Mouse (Mus musculus): ENCODE results near the gene Trpm7.

DNA sequence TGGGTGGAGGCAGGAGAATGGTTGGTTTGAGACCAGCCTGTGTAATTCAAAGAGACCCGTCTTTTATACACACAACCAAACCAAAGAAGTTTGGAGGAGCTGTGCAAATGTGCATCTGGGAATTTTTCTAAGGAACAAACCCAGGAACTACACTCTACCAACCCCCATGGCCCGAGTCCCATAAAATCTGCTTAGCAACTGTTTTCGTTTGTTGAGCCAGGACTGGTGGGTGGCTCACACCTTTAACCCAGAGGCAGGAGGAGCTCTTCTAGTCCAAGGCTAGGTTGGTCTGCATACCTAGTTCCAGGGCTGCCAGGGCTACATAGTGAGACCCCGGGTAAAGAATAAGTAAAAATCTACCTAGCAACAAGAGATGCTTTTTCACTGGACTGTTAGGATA, 100.1 kb downstream of the Trpm7 start:
- TF ChIP-seq SRF (IDR thresholded peaks at IDR 0.05; ENCODE audit: control insufficient read depth, insufficient read length, low read depth): no peak
- TF ChIP-seq TCF12 (IDR thresholded peaks at IDR 0.05; ENCODE audit: insufficient read depth, poor library complexity, severe bottlenecking): no peak
- TF ChIP-seq POLR2A (IDR thresholded peaks at IDR 0.05; ENCODE audit: insufficient read length, low read depth): no peak
- TF ChIP-seq POLR2AphosphoS2 (IDR thresholded peaks at IDR 0.05; ENCODE audit: insufficient read length, low read depth): no peak
- TF ChIP-seq USF1 (IDR thresholded peaks at IDR 0.05; ENCODE audit: low read depth): no peak

Measured in myocyte (in vitro differentiated cells).